Mouse (Mus musculus) ES-CJ7 (cell line): Measurements from ENCODE around the gene Slc16a8.

Experiments
- DNase-seq: peaks from one replicate; pipeline ENCODE4 v3.0.0; 2011; ENCODE audit warnings: low read depth, low spot score

Gene Slc16a8

GRCm38 (mm10) chr15:79216191-79216590, 38.4 kb downstream of the Slc16a8 start:
- no peak for DNase-seq

- DNase-seq, result no peak
Measured at GRCm38 (mm10) chr15:79213591-79213990, 41.0 kb downstream of the Slc16a8 start.

DNA sequence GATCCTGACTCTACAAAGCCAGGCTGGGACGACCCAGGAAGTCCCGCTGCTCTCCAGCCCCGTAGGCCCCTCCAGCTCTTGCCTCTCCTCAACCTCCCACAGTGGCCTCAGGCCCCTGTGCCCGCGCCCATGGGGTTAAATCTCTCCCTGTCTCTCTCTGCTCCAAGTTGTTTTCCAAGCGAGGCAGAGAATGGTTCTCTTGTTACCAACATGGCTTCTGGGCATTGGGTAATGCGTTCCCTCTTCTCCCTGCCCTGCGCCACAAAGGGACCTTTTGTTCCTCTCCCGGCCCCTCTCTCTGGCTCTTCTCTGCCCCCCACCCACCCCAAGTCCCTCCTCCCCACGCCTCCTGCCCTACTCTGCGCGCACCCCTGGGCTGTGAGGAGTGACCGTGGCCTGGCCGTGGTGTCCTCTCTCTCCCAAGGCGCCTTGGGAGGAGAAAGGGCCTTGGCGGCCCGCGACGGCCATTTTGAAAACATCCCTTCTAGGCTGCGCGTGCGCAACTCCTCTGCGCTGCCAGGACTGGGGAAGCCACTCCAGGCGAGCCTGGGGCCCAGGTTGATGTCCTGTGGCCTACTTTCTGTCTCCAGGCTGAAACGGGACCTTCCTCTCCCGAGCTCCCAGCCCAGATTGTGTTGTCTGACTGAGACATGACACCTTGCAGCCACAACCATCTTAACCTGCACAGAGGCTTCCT, 41.7 kb downstream of the Slc16a8 start:
- peak; percentile 40 for DNase-seq

GRCm38 (mm10) chr15:79210357-79210756, 44.2 kb downstream of the Slc16a8 start:
- no peak for DNase-seq

DNA sequence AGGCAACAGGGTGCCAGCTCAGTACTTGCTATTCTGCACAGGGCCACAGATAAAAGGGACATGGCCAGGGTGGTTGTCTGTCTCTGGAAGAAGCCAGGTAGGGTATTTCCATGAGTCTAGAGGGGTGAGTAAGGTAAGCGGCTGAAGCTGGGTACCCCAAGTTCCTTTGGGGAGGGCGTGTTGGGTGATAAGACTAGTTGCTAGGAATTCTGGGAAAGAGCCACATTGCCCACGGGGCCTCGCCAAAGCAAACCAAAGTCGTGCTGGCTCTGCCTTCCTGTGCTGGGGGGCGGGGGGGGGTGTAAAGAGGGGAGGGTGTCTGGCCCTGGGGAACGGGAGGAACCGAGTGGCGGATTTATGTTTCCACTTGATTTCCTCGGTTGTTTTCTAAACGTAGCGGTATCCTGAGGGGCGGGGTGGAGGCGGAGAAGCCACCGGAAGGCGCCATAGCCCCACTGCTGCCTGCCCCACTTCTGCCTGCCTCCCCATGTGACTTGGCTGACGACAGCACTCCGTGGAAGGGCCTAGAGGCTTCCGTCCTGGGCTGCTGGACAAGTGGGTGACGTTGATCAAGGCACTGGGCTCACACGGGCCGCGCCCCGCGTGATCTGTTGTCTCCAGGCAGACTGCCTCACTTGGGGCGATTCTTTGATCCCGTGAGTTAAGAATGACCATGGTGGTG, 45.7 kb downstream of the Slc16a8 start:
- no peak for DNase-seq

DNA sequence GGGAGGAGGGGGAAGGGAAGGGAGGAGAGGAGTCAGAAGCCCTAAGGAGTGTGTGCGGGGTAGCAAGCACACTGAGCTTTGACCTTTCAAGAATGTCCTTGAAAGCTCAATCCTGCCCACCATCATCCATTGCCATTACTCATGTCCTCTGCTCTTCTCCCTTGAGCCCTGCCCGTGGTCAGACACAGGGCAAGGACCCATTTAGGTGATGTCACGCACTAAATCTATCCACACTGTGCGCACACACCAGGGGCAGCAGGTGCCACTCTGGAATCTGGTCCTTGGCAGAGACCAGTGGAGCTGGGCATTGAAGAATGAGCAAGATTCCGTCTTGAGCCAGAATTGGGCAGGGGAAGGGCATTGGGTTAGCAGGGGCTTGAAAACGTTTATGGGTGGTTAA, 46.4 kb downstream of the Slc16a8 start:
- DNase-seq, result no peak

DNA sequence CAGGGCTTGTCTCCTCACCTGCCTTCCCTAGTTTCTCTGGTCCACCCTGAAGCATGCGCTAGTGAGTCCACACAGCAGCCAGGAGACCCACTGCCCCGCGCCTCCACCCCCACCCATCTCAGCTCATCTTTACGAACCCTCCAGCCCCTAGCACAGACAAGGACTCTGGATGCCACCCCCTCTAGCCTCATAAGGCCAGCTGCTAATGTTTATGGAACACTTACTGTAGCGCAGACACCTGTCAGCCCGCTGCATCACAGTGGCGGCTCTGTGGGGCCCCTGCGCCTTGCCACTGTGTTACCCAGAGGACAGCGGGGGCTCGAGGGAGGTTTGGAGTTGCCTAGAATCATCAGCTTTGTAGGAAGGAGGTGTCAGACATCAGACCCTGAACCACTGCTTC, 52.0 kb downstream of the Slc16a8 start:
- DNase-seq, result no peak

DNA sequence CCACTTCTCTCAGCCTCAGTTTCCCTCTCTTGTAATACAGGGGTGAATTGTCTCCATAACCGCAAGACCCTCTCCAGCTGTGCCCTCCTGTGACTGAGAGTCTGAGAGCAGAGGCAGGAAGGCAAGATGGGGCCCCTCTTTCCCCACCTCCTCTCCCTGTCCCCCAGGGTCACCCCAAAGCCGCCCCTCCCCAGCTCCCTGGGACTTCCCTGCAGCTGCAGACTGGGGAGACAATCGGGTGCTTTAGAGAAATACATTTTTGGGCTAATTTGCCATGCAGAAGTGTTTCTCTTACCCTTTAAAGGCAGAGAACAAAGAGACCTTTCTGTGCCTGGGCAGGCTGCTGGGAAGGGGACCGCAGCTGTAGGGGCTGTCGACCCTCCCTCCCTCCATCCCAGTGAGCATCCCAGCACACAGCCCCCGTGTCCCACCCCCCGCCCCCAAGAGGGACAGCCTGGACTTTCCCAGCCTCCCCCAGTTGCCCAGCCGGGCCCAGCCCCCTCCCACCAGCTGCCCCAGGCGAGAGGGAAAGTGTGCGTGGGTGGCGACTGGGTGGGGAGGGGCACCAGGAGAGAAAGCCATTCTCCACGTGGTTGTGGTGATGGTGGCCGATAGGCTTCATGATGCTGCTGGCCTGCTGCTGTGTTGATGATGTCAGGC, 52.9 kb downstream of the Slc16a8 start:
- DNase-seq, result no peak
